Mouse (Mus musculus) macrophage (primary cell): ENCODE results near the gene Focad. TPM values are rescaled to one million over a fixed set of nuclear protein-coding genes. Genes with fewer than 3 reads are reported as not detected.

Experiments used
- H3K27ac ChIP-seq: fragments of 350-480 bp; formaldehyde crosslinking; 2 replicates; pipeline ENCODE4 v1.9.0; 2021
- H3K36me3 ChIP-seq: fragments of 350-480 bp; formaldehyde crosslinking; 2 replicates; pipeline ENCODE4 v1.9.0; 2021; ENCODE audit errors: inconsistent target
- H3K4me3 ChIP-seq: fragments of 350-480 bp; formaldehyde crosslinking; 2 replicates; pipeline ENCODE4 v1.9.0; 2021; ENCODE audit errors: inconsistent target
- H3K79me2 ChIP-seq: fragments of 350-480 bp; formaldehyde crosslinking; 2 replicates; pipeline ENCODE4 v1.9.0; 2021; ENCODE audit errors: inconsistent target
- WGBS: methylation state at CpG from one replicate; pipeline ENCODE4 v1.1.7; 2026; ENCODE audit warnings: inconsistent platforms; ENCODE audit not compliant: missing documents; 5-methylcytosine and 5-hydroxymethylcytosine counted together
- polyA plus RNA-seq: library from polyadenylated mRNA; stranded (reverse); fragments of 250-400 nt; gene quantifications from 3 replicates; pipeline ENCODE4 v1.2.4, GENCODE M21; 2018; ENCODE audit warnings: inconsistent platforms
- total RNA-seq, 78 experiments: library from RNA; depleted of rRNA; stranded (reverse); fragments of 250-400 nt; gene quantifications; 1 replicate in 9 of 78; 2 replicates in 24 of 78; 3 replicates in 43 of 78; 4 replicates in 2 of 78; pipeline ENCODE4 v1.2.4; 2018; ENCODE audit warnings: inconsistent platforms in 56 of 78

The Focad gene
- 10 to 100 TPM; 15.9 to 87.3 (median 43.9) TPM for total RNA-seq (2018; cell fraction: chromatin; rRNA removed)
- total RNA-seq (2018; cell fraction: cytosol; rRNA removed) = 10 to 100 TPM in 2 of 26 experiments, 1 to 10 TPM in 24; 4.4 to 11.5 (median 7.2) TPM
- total RNA-seq (2018; cell fraction: nucleus; rRNA removed) = 10 to 100 TPM in 25 of 26 experiments, 1 to 10 TPM in 1; 7.8 to 39.5 (median 18.7) TPM
- 5.9 to 11.1 TPM (median 6.7 TPM) in 3 replicates for polyA plus RNA-seq

- Histone ChIP-seq H3K79me2 (no peaks in the 10 kb centered on the region), H3K4me3 (peak within 1 kb of the TSS; percentile 68), H3K27ac (peak within 1 kb of the TSS; percentile 78), H3K36me3 (no peaks in the 10 kb centered on the region)
- WGBS = 0% methylated on average over 31 of the region's 34 CpGs
Observed at GRCm38 (mm10) chr4:88094062-88094767, at the start of gene Focad. Gene Focad, plus strand, starts transcription at chr4:88094629.

DNA sequence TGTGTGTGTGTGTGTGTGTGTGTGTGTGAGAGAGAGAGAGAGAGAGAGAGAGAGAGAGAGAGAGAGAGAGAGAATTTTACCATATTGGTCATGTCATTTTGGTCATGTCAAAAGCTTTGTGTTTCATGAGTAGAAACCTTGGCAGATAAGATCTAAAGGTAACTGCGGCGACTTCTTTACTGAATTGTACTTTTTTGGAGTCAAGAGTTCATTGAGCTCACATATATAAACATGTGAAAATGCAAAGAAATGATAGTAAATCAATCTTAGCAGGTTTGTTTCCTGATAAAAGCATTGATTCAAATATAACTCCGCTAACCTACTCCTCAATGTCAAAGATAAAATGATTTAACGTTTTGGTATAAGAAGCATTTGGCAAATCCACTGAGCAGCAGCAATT is 49.3 kb upstream of the Focad start:
- 86% methylated on average over 4 of the region's 4 CpGs for WGBS
- Histone ChIP-seq H3K4me3 (no peak overlapping the region), H3K36me3 (no peaks in the 10 kb centered on the region), H3K27ac (no peak overlapping the region), H3K79me2 (no peaks in the 10 kb centered on the region)

DNA sequence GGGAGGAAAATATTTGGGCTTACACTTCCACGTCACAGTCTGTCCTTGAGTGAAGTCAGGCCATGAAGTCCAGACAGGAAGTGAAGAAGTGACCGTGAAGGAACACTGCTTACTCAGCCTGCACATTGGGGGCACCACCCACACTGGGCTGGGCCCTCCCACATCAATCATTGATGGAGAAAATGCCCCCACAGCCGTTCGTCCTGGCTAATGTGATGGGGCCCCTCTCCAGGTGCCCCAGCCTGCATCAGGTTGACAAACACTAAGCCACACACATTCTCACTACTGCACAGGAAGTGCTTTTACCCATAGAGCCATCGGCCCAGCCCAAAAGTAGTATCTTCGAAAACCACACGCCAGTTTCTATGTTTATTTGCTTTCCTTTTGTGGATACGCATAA is 48.1 kb upstream of the Focad start:
- WGBS = 24% methylated on average over 8 of the region's 8 CpGs

DNA sequence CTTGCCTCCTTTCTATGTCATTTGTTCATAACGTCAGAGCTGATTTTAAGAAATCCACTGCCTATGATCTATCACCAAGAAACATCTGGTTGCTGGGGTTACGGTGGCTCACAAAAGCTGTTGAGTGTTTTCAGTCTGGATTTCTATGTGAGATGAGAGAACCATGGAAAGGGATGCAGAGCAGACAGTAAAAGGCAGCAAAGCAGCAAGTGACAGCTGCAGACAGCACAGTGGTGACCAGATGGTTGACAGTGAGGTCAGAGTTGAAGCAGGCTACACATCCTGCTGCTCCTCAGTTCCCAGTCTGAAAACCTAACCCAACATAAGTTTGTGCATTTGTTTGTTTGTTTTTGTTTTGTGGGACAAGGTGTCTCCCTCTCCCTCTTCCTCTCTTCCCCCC is 19.0 kb upstream of the Focad start:
- Histone ChIP-seq H3K27ac (no peak overlapping the region), H3K4me3 (no peak overlapping the region), H3K79me2 (no peaks in the 10 kb centered on the region), H3K36me3 (no peaks in the 10 kb centered on the region)
- 88% methylated on average over 2 of the region's 2 CpGs for WGBS

More for the DNA sequence above, 48.1 kb upstream of the Focad start:
- Histone ChIP-seq H3K79me2 (no peaks in the 10 kb centered on the region), H3K27ac (no peak overlapping the region), H3K4me3 (no peak overlapping the region), H3K36me3 (no peaks in the 10 kb centered on the region)

DNA sequence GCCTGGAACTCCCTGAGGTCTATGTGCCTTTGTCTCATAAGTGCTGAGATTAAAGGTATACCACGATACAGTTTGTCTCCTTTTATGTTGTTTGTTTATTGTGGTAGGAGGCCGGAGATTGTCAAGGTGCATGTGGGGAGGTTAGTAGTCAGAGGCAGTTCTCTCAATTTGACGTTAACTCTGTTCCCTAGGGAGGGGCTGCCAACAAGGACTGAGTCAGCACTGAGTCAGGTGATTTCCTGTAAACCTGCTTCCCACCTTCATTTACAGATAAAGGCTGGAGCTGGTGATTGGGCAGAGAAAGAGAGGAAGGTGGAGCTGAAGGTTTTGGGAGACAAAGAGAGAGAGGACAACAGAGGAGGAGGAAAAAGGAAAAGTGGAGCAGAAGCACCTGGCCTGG is 15.4 kb upstream of the Focad start:
- no peaks in the 10 kb centered on the region for H3K79me2 ChIP-seq
- no peak overlapping the region for H3K27ac ChIP-seq
- 44% methylated on average over 3 of the region's 3 CpGs for WGBS
- H3K4me3 ChIP-seq = no peak overlapping the region
- no peaks in the 10 kb centered on the region for H3K36me3 ChIP-seq

DNA sequence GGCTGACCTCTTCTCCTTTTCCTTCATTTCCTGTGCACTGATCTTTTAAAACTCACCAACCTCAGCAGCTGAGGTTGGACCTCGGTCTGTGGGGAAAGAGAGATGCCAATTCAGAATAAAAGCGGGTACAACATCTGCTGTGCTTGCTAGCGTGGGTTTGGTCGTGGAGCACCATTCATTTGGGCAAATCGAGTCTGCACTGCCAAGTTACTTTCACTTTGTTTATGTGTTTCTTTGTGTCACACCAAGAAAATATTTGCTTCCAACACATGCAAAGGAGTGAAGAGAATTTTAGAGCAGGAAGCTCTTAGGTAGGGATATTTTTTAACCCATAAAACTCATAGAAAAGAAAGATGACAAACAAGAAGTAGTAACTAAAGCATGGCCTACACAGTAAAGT is 13.0 kb upstream of the Focad start:
- Histone ChIP-seq H3K27ac (no peak overlapping the region), H3K36me3 (no peaks in the 10 kb centered on the region), H3K79me2 (no peaks in the 10 kb centered on the region), H3K4me3 (no peak overlapping the region)
- 41% methylated on average over 5 of the region's 5 CpGs for WGBS

- 88% methylated on average over 3 of the region's 3 CpGs for WGBS
Observed at GRCm38 (mm10) chr4:88081885-88082284, 12.5 kb upstream of the Focad start.

DNA sequence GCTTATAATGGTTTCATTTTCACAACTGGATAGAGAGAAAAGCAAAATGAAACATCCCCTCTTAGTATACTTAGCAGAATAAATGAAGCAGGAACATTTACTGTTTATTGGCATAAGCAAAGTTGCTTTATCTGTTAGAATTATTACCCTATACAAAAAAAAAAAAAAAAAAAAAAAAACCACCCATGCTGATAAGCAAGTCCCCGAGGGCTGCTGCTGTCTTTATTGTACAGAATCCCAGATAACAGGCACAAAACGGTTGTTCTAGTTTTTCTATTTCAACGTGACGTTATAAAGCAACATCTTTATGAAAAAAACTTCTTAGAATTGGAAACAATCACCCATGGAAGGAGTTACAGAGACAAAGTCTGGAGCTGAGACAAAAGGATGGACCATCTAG is 12.0 kb upstream of the Focad start:
- Histone ChIP-seq H3K27ac (no peak overlapping the region), H3K36me3 (no peaks in the 10 kb centered on the region), H3K4me3 (no peak overlapping the region), H3K79me2 (no peaks in the 10 kb centered on the region)
- WGBS = 84% methylated on average over 4 of the region's 4 CpGs

More at GRCm38 (mm10) chr4:88081885-88082284, 12.5 kb upstream of the Focad start:
- no peaks in the 10 kb centered on the region for H3K36me3 ChIP-seq
- H3K79me2 ChIP-seq = no peaks in the 10 kb centered on the region
- H3K4me3 ChIP-seq = no peak overlapping the region
- H3K27ac ChIP-seq = no peak overlapping the region

GRCm38 (mm10) chr4:88083781-88084180 is 10.6 kb upstream of the Focad start:
- WGBS = 87% methylated on average over 3 of the region's 3 CpGs
- no peak overlapping the region for H3K4me3 ChIP-seq
- H3K27ac ChIP-seq = no peak overlapping the region
- no peaks in the 10 kb centered on the region for H3K79me2 ChIP-seq
- H3K36me3 ChIP-seq = no peaks in the 10 kb centered on the region

DNA sequence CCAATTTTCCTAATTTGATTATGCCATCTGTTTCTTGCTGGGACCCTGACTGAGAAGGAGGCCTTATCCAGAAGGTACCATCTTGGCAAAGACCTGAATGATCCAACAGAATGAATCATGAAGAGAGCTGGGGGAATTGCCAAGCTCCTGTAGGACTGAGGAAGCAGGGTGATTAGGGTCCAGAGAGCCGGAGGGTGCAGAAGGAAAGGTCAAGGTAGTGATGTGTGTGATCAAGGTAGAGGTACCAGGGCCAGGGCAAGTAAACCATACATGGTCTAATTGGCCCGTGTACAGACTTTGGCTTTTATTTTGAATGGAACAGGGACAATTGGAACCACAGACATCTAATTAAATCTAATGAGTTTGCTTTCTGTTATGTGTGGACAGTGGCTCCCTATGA is 4.1 kb upstream of the Focad start:
- Histone ChIP-seq H3K27ac (no peak overlapping the region), H3K36me3 (no peaks in the 10 kb centered on the region), H3K79me2 (no peaks in the 10 kb centered on the region), H3K4me3 (no peak overlapping the region)
- WGBS = 86% methylated on average over 2 of the region's 2 CpGs

DNA sequence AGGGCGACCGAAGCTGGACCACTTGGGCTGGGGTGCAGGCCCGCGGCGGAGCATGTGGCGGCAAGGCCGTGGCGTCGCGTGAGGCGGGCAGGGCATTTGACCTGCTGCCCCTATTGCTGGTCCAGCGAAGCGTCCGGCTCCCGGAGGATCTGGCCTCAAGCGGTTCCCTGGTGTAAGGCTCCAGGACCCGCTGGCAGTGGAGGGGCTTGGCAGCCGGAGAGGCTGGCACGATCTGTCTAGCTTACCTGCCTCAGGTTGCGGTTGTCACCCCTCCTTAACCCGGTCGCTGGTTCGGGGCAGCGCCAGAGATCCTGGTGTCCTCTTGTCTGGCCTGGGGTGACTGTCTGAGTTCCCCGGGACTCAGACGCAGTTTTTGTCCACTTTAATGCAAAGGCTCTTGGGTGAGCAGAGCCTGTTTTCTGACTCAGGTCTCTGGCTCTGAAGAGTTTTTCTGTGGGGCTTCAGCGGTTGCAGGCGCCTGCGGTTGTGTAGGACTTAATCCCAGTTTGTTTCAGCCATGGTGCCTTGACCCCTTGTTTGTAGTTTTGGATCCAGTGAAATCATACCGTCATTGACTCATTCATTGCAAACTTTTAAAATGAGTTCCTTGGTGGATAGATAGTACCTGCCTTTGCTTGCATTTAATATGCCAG is 465 bp downstream of the Focad start:
- Histone ChIP-seq H3K36me3 (no peaks in the 10 kb centered on the region), H3K27ac (peak overlapping the region; percentile 37), H3K79me2 (no peaks in the 10 kb centered on the region), H3K4me3 (peak overlapping the region; percentile 68)
- WGBS = 2% methylated on average over 30 of the region's 30 CpGs

- no peak overlapping the region for H3K27ac ChIP-seq
- H3K79me2 ChIP-seq = no peaks in the 10 kb centered on the region
- no peak overlapping the region for H3K4me3 ChIP-seq
- WGBS = 90% methylated on average over 2 of the region's 2 CpGs
- H3K36me3 ChIP-seq = no peaks in the 10 kb centered on the region
Observed at GRCm38 (mm10) chr4:88095693-88096092, 1.3 kb downstream of the Focad start.

DNA sequence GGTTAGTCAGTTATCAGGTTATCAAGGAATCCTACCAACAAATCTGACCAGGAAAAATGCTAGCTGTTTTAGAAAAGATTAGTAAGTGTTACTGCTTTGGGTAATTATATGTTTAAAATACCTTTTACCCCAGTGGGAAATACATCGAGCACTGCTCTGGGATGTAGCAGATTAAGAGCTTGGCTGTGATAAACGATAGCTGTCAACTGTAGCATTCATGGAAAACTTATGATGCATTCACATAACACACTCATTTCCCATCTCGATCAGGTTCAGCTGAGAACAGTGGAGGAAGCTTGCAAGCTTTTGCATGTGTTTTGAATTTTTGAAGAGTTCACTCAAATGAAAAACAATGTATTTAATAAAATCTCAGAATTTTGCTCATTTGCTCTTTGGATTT is 14.2 kb downstream of the Focad start:
- no peak overlapping the region for H3K4me3 ChIP-seq
- no peak overlapping the region for H3K27ac ChIP-seq
- H3K36me3 ChIP-seq = no peaks in the 10 kb centered on the region
- 94% methylated on average over 2 of the region's 3 CpGs for WGBS
- no peaks in the 10 kb centered on the region for H3K79me2 ChIP-seq

DNA sequence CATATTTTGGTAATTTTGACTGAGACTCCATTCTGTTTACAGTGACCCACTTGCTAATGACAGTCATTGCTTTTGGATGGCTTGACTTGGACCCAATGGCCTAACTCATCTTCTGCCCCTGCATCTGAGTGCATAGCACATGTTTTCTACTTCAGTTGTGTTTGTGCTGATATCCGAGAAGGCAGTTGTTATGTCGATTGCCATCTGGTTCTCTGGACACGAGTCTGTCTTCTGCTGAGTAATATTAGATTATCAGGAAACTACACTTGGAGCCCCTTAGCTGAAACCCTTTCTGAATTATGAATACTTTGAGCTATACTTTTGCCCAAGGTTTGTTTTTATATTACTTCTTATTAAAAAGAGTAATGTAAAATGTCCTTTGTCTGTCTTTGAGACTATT is 22.9 kb downstream of the Focad start:
- no peak overlapping the region for H3K4me3 ChIP-seq
- no peaks in the 10 kb centered on the region for H3K79me2 ChIP-seq
- WGBS = 94% methylated on average over 3 of the region's 3 CpGs
- H3K36me3 ChIP-seq = no peaks in the 10 kb centered on the region
- no peak overlapping the region for H3K27ac ChIP-seq

DNA sequence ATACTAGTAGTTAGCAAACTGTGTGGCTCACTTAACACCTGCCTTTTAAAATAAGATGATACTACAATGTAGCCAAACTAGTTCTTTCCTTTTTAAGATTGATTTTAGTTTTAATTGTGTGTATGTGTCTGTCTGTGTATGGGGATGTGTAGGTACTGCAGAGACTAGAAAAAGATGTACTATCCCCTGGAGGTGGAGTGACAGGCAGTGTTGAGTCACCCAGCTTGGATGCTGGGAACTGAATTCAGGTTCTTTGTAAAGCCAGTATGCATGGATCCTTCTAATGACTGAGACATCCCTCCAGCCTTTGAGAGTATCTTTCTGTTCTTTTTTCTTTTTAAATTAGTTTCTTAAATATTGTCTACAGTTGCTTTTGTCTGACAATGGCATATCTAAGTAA is 23.5 kb downstream of the Focad start:
- Histone ChIP-seq H3K4me3 (no peak overlapping the region), H3K79me2 (no peaks in the 10 kb centered on the region), H3K36me3 (no peaks in the 10 kb centered on the region), H3K27ac (no peak overlapping the region)
